Mouse (Mus musculus): ENCODE results near the gene Lct. TPM values are rescaled to one million over a fixed set of nuclear protein-coding genes. Genes with fewer than 3 reads are reported as not detected.

Lct gene
- total and polyA plus RNA-seq, 3 experiments = 0.07 to 0.14 (median 0.08) TPM

DNA sequence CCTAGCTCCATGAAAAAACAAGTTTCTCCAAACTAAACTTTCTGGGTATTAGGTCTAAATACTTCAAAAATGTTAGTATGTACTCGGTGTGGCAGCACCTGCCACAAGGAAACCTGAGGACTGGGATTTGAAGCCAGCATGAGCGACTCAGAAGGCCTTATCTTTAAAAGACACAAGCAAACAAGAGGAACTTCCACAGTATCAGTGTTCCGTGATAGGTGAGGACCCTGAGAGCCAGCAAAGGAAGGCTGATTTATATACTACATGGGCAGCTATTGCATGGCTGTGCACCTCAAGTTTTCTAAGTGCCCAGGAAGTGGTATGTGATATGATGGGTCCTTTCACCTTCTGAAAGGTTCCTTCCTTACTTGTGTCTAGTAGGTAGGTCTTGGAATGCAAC lies 25.0 kb upstream of the Lct start:
- dilution Hi-C loops (cut with MboI; ENCODE audit: extremely low pct_ligation_motif_present, extremely low pct_unique_long_range_greater_than_20kb, low sequenced_read_pairs) (no loop called here), in situ Hi-C loops (cut with MboI; ENCODE audit: low pct_ligation_motif_present, low pct_unique_long_range_greater_than_20kb, low sequenced_read_pairs) (no loop called here)
- H3K27me3 ChIP-seq (replicated peaks) = no peaks in the 10 kb centered on the region
- H3K4me1 ChIP-seq (ENCODE audit: control insufficient read depth in 1 of 2, insufficient read depth in 2 of 2) = peaks cover 0 to 27% of the 10 kb centered on the region in 2 experiments; a peak in 2 of 4 replicates
- H3K27ac ChIP-seq (ENCODE audit: insufficient read depth, low read depth) = no peak overlapping the region
- peaks cover 57% of the 10 kb centered on the region for H3K79me2 ChIP-seq (replicated peaks; ENCODE audit: control insufficient read depth, extremely low read depth, insufficient read depth, poor library complexity, severe bottlenecking)
- H3K9ac ChIP-seq (ENCODE audit: insufficient read depth, low read depth) = no peak overlapping the region
- peaks cover 48 to 85% of the 10 kb centered on the region in 2 experiments for H3K36me3 ChIP-seq (replicated peaks in 1 of 2; ENCODE audit: control insufficient read depth in 1 of 2, insufficient read depth in 1 of 2, low read length in 1 of 2)
- no peak overlapping the region for H3K4me3 ChIP-seq (replicated peaks in 1 of 3; ENCODE audit: low read depth in 2 of 3, low read length in 2 of 3, poor library complexity in 1 of 3)
- no peak for DNase-seq (ENCODE audit: extremely low read depth)
- H3K4me2 ChIP-seq (ENCODE audit: insufficient read depth, low read depth, poor library complexity, severe bottlenecking) = no peak overlapping the region
- no peak for TF ChIP-seq CTCF (conservative IDR thresholded peaks at IDR 0.05 in 1 of 2, IDR thresholded peaks at IDR 0.05 in 1 of 2; ENCODE audit: low read depth in 2 of 2, low read length in 2 of 2)
- TF ChIP-seq SIN3A (IDR thresholded peaks at IDR 0.05; ENCODE audit: low read length) = no peak
- TF ChIP-seq GABPA (IDR thresholded peaks at IDR 0.05; ENCODE audit: insufficient replicate concordance, low read depth, low read length) = no peak
- TF ChIP-seq KAT2A (IDR thresholded peaks at IDR 0.05; ENCODE audit: insufficient replicate concordance, low read length) = no peak
- no peak for TF ChIP-seq MAZ (IDR thresholded peaks at IDR 0.05; ENCODE audit: low read depth, low read length)
- H3K9me3 ChIP-seq (replicated peaks; ENCODE audit: low read length) = no peaks in the 10 kb centered on the region

DNA sequence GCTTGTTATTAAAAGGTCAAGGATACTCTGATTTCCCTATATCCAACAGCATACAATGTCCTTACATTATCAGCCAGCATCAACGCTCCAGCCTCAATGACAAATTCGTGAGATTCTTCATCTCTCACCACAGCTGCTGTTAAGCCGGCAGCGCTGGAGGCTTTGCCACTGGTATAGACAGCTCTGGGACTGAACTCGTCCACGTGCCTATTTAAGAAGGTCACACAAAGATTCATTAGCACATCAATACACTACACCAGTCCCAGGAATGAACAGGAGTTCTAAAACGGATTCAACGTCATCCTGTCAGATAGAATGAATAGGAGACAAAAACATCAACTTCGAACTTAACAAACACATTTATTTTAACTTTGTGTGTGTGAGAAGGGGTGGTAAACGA lies 16.1 kb upstream of the Lct start:
- in situ Hi-C loops (cut with MboI; ENCODE audit: low pct_ligation_motif_present, low pct_unique_long_range_greater_than_20kb, low sequenced_read_pairs) (no loop called here), dilution Hi-C loops (cut with MboI; ENCODE audit: extremely low pct_ligation_motif_present, extremely low pct_unique_long_range_greater_than_20kb, low sequenced_read_pairs) (no loop called here)
- DNase-seq (ENCODE audit: extremely low read depth) = no peak
- Histone ChIP-seq H3K9ac (ENCODE audit: insufficient read depth, low read depth) (no peak overlapping the region), H3K4me1 (ENCODE audit: control insufficient read depth in 1 of 2, insufficient read depth in 2 of 2) (no peaks in the 10 kb centered on the region), H3K79me2 (replicated peaks; ENCODE audit: control insufficient read depth, extremely low read depth, insufficient read depth, poor library complexity, severe bottlenecking) (peaks cover 21% of the 10 kb centered on the region), H3K27ac (ENCODE audit: insufficient read depth, low read depth) (no peak overlapping the region), H3K4me2 (ENCODE audit: insufficient read depth, low read depth, poor library complexity, severe bottlenecking) (no peak overlapping the region), H3K9me3 (replicated peaks; ENCODE audit: low read length) (no peaks in the 10 kb centered on the region), H3K36me3 (replicated peaks in 1 of 2; ENCODE audit: control insufficient read depth in 1 of 2, insufficient read depth in 1 of 2, low read length in 1 of 2) (peaks cover 72 to 92% of the 10 kb centered on the region in 2 experiments), H3K27me3 (replicated peaks) (no peaks in the 10 kb centered on the region), H3K4me3 (replicated peaks in 1 of 3; ENCODE audit: low read depth in 2 of 3, low read length in 2 of 3, poor library complexity in 1 of 3) (no peak overlapping the region)
- TF ChIP-seq GABPA (IDR thresholded peaks at IDR 0.05; ENCODE audit: insufficient replicate concordance, low read depth, low read length) (no peak), JUN (IDR thresholded peaks at IDR 0.05; ENCODE audit: insufficient read depth, low read depth, low read length) (no peak), MAZ (IDR thresholded peaks at IDR 0.05; ENCODE audit: low read depth, low read length) (no peak), ZC3H11A (IDR thresholded peaks at IDR 0.05; ENCODE audit: low read depth, low read length) (no peak), SMC3 (IDR thresholded peaks at IDR 0.05; ENCODE audit: low read depth, low read length) (no peak), ZNF384 (IDR thresholded peaks at IDR 0.05; ENCODE audit: low read depth, low read length) (no peak), NELFE (IDR thresholded peaks at IDR 0.05; ENCODE audit: low read depth, low read length) (no peak), E2F4 (IDR thresholded peaks at IDR 0.05; ENCODE audit: insufficient replicate concordance, low read depth, low read length) (no peak), RAD21 (IDR thresholded peaks at IDR 0.05; ENCODE audit: low read depth, low read length) (no peak), CTCF (conservative IDR thresholded peaks at IDR 0.05 in 1 of 2, IDR thresholded peaks at IDR 0.05 in 1 of 2; ENCODE audit: low read depth in 2 of 2, low read length in 2 of 2) (no peak), PAX5 (IDR thresholded peaks at IDR 0.05; ENCODE audit: low read length) (no peak), USF1 (IDR thresholded peaks at IDR 0.05; ENCODE audit: low read depth, low read length) (no peak)

Measured in CH12.LX (cell line).